Mouse (Mus musculus) heart, embryonic 14.5 days (tissue): Measurements from ENCODE around the gene Actl7a. TPM values are rescaled to one million over a fixed set of nuclear protein-coding genes. Genes with fewer than 3 reads are reported as not detected.

Experiments
- ATAC-seq: fragments of 200-750 bp; cut with Nextera tagmentation; 2 replicates; pipeline ENCODE4 v1.8.0; 2017; ENCODE audit warnings: low read depth, moderate TSS enrichment; ENCODE audit not compliant: insufficient number of reproducible peaks, insufficient read depth, low FRiP score
- H3K27ac ChIP-seq, 2 experiments: fragments of 200-500 bp in 1 of 2; fragments of 300-500 bp in 1 of 2; sonication (generic) in 1 of 2; replicated peaks in 1 of 2; 2 replicates each; pipeline ENCODE4 v1.5.1; 2012 to 2014; ENCODE audit warnings: low read depth in 2 of 2, low read length in 2 of 2, control low read depth in 1 of 2, mild to moderate bottlenecking in 1 of 2, mixed read lengths in 1 of 2; ENCODE audit not compliant: control insufficient read depth in 1 of 2, insufficient read depth in 1 of 2
- H3K27me3 ChIP-seq: fragments of 300-500 bp; sonication (generic); 2 replicates; pipeline ENCODE4 v1.6.1; 2014; ENCODE audit warnings: mild to moderate bottlenecking, low read length, control low read depth; ENCODE audit not compliant: control insufficient read depth, insufficient read depth
- H3K36me3 ChIP-seq: fragments of 300-500 bp; sonication (generic); 2 replicates; pipeline ENCODE4 v1.6.1; 2014; ENCODE audit warnings: mild to moderate bottlenecking, control low read depth, low read length, mixed read lengths; ENCODE audit not compliant: control insufficient read depth, insufficient read depth
- H3K4me1 ChIP-seq, 2 experiments: fragments of 200-500 bp in 1 of 2; fragments of 300-500 bp in 1 of 2; sonication (generic) in 1 of 2; 2 replicates each; pipeline ENCODE4 v1.6.1; 2012 to 2014; ENCODE audit warnings: low read length in 2 of 2, control low read depth in 1 of 2, mixed read lengths in 1 of 2; ENCODE audit not compliant: control insufficient read depth in 2 of 2, insufficient read depth in 2 of 2
- H3K4me2 ChIP-seq: fragments of 300-500 bp; sonication (generic); 2 replicates; pipeline ENCODE4 v1.6.1; 2014; ENCODE audit warnings: mild to moderate bottlenecking, low read length
- H3K4me3 ChIP-seq, 2 experiments: fragments of 200-500 bp in 1 of 2; fragments of 300-500 bp in 1 of 2; sonication (generic) in 1 of 2; 2 replicates each; pipeline ENCODE4 v1.5.1; 2012 to 2014; ENCODE audit warnings: low read length in 2 of 2, mild to moderate bottlenecking in 2 of 2, control low read depth in 1 of 2, low read depth in 1 of 2, moderate library complexity in 1 of 2; ENCODE audit not compliant: control insufficient read depth in 1 of 2, insufficient read depth in 1 of 2
- H3K9ac ChIP-seq: fragments of 300-500 bp; sonication (generic); 2 replicates; pipeline ENCODE4 v1.6.1; 2014; ENCODE audit warnings: mild to moderate bottlenecking, low read length
- H3K9me3 ChIP-seq: fragments of 300-500 bp; sonication (generic); 2 replicates; pipeline ENCODE4 v1.6.1; 2016; ENCODE audit warnings: low read length, control low read depth; ENCODE audit not compliant: control insufficient read depth
- WGBS: fragments of 180-500 bp; shearing (Covaris S2); extraction: QIAGEN DNeasy Blood & Tissue Kit; methylation state at CpG from one replicate; pipeline ENCODE4 v1.1.7; 2014; 5-methylcytosine and 5-hydroxymethylcytosine counted together
- polyA plus RNA-seq: library from polyadenylated mRNA; unstranded; fragments of >200 nt; fragmentation: Nextera tagmentation; extraction: Ambion mirVana; gene quantifications from 2 replicates; pipeline ENCODE4 v1.2.1, GENCODE M21; 2014

The Actl7a gene
- polyA plus RNA-seq, 1 experiment from 2014 or later, result not detected

DNA sequence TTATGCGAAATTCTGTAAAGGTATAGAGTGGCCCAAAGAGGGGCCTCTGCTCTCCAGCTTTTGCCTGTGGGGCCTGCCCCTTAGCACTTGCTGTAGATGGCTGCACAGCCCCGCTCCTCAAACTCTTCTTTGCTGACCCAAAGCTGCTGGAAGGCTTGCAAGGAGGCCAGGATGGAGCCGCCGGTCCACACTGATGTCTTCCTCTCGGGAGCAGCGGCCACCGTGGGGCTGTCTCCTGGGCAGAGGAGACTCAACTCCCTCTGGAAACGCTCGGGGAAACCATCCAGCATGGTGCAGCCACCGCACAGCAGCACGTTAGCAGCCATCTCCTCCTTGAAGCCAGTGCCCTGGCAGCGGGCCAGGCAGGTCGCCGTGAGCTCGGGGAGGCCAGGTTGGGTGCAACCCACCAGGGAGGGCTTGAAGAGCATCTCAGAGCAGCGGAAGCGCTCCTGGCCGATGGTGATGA lies 3.2 kb upstream of the Actl7a start, which contains the start of gene Gm26657:
Gene Gm26657 (plus strand): TSS at position 51 of the 466 bp plus-strand sequence.
- no peak within 1 kb of the TSS for H3K4me2 ChIP-seq
- H3K9me3 ChIP-seq, result no peaks in the 10 kb centered on the region
- H3K27ac ChIP-seq, result no peak within 1 kb of the TSS
- ATAC-seq, result no peak
- peaks cover 8% of the 10 kb centered on the region; the same call in 1 of the 2 replicates for H3K36me3 ChIP-seq
- 82% methylated on average over 18 of the region's 18 CpGs for WGBS
- no peaks in the 10 kb centered on the region for H3K4me1 ChIP-seq
- no peak within 1 kb of the TSS for H3K9ac ChIP-seq
- H3K4me3 ChIP-seq, result no peak within 1 kb of the TSS
- no peaks in the 10 kb centered on the region for H3K27me3 ChIP-seq

DNA sequence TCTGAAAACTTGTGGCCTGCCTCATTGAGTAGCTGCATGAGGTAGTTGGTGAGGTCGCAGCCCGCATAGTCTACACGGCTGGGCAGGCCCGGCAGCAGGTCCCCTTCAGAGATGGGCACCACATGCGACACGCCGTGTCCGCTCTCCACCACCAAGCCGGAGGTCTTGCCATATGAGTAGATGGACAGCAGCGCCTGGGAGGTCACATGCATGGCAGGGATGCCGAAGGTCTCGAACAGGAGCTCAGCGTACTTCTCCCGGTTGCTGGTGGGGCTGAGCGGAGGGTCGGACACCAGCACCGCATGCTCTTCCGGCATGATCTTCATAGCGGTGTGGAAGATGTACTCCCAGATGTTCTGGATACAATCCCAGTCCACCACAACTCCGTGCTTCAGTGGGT lies 2.6 kb upstream of the Actl7a start:
- WGBS, result 95% methylated on average over 20 of the region's 20 CpGs
- no peak overlapping the region for H3K4me2 ChIP-seq
- no peak overlapping the region for H3K27ac ChIP-seq
- peaks cover 14% of the 10 kb centered on the region for H3K36me3 ChIP-seq
- H3K4me1 ChIP-seq, result no peaks in the 10 kb centered on the region
- no peaks in the 10 kb centered on the region for H3K27me3 ChIP-seq
- no peaks in the 10 kb centered on the region for H3K9me3 ChIP-seq
- H3K4me3 ChIP-seq, result no peak overlapping the region
- no peak for ATAC-seq
- H3K9ac ChIP-seq, result no peak overlapping the region

DNA sequence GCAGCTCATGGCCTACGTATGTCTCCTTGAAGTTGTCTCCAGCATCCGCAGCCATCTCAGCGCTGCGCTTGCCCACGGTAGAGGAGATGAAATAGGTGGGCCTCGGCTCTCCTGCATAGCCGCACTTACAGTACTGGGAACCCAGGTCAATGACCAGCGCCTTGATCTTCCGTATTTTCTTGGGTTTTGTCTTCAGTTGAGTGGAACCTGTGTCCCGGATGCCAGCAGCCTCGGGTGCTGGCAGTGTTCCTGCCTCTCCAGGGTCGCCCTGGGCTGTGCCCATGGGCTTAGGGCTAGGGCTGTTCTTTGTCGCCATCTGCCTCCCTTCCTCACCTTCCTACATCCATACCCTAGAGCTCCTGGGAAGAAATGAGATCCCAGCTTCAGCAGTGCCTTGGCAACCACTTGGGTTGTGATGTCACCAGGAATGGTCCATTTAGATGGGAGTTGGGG lies 2.1 kb upstream of the Actl7a start, which contains the start of gene Actl7b:
Gene Actl7b (minus strand): TSS at position 403 of the 453 bp plus-strand sequence.
- no peak within 1 kb of the TSS for H3K4me2 ChIP-seq
- ATAC-seq, result no peak
- H3K4me1 ChIP-seq, result no peaks in the 10 kb centered on the region
- no peaks in the 10 kb centered on the region for H3K27me3 ChIP-seq
- no peak within 1 kb of the TSS for H3K9ac ChIP-seq
- no peaks in the 10 kb centered on the region for H3K9me3 ChIP-seq
- WGBS, result 93% methylated on average over 13 of the region's 13 CpGs
- no peak within 1 kb of the TSS for H3K4me3 ChIP-seq
- H3K27ac ChIP-seq, result no peak within 1 kb of the TSS
- peaks cover 19% of the 10 kb centered on the region for H3K36me3 ChIP-seq

DNA sequence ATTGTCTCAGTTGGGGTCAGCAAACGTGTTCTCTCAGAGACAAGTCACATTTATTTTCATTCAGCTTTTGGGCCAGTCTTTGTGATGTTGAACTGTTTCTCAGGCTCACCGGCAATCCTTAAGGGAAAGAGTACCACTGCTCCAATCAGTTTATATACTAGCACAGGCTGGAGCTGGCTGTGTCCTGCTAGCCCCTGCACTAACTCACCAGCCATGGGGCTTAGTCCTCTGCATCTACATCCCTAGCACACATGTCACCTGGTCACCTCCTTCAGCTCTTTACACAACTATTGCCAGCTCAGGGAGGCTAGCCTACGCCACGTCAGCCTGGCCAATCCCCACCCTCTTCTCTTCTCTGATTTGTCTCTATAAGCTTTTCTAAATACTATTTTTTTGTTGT lies 515 bp upstream of the Actl7a start:
- Histone ChIP-seq H3K4me1 (no peaks in the 10 kb centered on the region), H3K9ac (no peak overlapping the region), H3K36me3 (peaks cover 35% of the 10 kb centered on the region), H3K27ac (no peak overlapping the region), H3K4me2 (no peak overlapping the region), H3K4me3 (no peak overlapping the region), H3K27me3 (no peaks in the 10 kb centered on the region), H3K9me3 (no peaks in the 10 kb centered on the region)
- 89% methylated on average over 4 of the region's 4 CpGs for WGBS
- no peak for ATAC-seq

DNA sequence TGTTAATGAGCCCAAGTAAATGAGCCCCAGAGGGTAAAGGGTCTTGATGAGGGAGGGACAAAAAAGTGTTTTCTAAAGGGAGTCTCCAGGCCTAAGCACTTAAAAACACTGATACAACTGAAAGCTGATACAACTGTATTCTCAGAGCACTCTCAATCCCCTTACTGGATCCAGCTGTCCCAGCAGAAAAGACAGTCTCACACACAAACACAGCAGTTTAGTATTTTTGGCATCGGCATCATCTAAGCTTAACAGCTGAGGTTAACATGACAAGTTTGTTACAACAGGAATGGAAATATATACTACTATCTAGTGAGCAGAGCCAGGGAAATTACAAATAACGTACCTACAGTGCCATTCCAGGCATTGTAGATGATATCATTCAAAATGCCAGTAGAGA lies 3.1 kb downstream of the Actl7a start:
- peaks cover 67% of the 10 kb centered on the region for H3K36me3 ChIP-seq
- no peaks in the 10 kb centered on the region for H3K4me1 ChIP-seq
- ATAC-seq, result no peak
- no peak overlapping the region for H3K4me2 ChIP-seq
- H3K9ac ChIP-seq, result no peak overlapping the region
- H3K9me3 ChIP-seq, result no peaks in the 10 kb centered on the region
- H3K27me3 ChIP-seq, result no peaks in the 10 kb centered on the region
- no peak overlapping the region for H3K4me3 ChIP-seq
- 83% methylated on average over 2 of the region's 2 CpGs for WGBS
- no peak overlapping the region for H3K27ac ChIP-seq

DNA sequence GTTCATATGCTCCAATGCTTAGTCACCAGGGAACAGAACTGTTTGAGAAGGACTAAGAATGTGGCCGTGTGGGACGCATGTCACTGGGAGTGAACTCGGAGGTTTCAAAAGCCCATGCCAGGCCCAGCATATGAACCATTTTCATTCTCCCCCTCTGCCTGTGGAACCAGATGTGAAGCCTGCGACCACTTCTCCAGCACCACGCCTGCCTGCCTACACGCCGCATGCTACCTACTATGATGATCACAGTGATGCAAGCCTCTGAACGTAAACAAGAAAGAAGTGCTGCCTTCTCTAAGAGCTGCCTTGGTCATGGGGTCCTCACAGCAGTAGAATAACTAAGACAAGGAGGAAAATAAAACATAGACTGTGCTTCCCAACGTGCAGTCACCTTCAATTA lies 4.2 kb downstream of the Actl7a start:
- Histone ChIP-seq H3K27ac (no peak overlapping the region), H3K4me2 (no peak overlapping the region), H3K4me3 (no peak overlapping the region), H3K36me3 (peaks cover 76% of the 10 kb centered on the region), H3K9ac (no peak overlapping the region), H3K27me3 (no peaks in the 10 kb centered on the region), H3K9me3 (no peaks in the 10 kb centered on the region), H3K4me1 (no peaks in the 10 kb centered on the region)
- no peak for ATAC-seq
- WGBS, result 97% methylated on average over 9 of the region's 9 CpGs

DNA sequence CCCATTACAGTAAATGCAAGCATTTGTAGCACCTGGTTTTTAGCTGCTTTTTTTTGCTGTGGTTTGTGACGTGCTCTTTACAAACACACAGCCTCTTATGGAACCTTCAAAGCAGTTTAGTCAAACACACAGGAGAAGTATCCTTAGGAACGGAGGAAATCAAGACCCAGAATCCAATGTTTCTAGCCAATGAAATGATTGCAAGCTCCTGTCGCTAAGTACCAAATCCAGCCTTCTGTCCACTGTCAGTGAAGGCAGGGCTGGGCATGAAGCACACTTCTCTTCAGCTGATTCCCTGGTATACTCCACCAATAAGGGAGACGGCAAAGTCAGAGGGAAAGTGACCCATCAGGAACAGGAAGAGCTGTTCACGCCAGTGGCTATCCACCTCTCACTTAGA lies 12.8 kb downstream of the Actl7a start:
- Histone ChIP-seq H3K4me3 (no peak overlapping the region), H3K9me3 (no peaks in the 10 kb centered on the region), H3K9ac (no peak overlapping the region), H3K27ac (no peak overlapping the region), H3K27me3 (no peaks in the 10 kb centered on the region), H3K36me3 (peaks cover 93% of the 10 kb centered on the region), H3K4me2 (no peak overlapping the region), H3K4me1 (no peaks in the 10 kb centered on the region)
- no peak for ATAC-seq
- WGBS, result 82% methylated on average over 5 of the region's 5 CpGs

DNA sequence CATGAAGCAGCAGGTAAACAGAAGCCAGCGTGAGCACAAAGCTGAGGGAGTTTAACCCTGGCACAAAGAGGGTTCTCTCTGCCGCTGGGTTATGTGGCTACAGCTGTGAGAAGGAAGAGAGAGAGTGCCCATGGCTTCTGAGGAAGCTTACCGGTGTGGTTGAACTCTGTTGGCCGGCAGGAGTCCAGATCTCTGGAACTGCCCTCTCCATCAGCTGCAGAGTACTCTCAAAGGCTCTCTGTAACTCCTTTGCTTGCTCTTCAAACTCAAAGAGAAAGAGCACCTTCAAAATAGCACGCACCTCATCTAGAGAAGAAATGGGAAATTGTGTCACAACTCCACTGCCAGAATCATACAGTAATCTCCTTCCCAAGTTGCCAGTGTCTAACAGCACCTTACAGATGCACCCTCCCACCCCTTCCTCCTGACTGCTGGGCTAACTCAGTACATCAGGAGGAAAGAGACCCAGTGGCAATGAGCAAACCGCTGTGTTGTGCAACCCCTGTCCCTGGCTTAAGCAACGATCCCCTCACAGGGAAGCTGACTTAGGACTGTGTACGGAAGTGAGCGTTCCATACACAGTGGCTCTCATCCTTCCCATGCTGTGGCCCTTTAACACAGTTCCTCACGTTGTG lies 13.9 kb downstream of the Actl7a start:
- Histone ChIP-seq H3K27me3 (no peaks in the 10 kb centered on the region), H3K4me2 (no peak overlapping the region), H3K4me1 (no peaks in the 10 kb centered on the region), H3K27ac (no peak overlapping the region), H3K9ac (no peak overlapping the region), H3K9me3 (no peaks in the 10 kb centered on the region), H3K4me3 (no peak overlapping the region), H3K36me3 (peaks cover 93% of the 10 kb centered on the region)
- ATAC-seq, result no peak
- 88% methylated on average over 10 of the region's 10 CpGs for WGBS
